Mouse (Mus musculus) testis, adult 2 months (tissue): ENCODE data around the gene Unc5cl. TPM values are rescaled to one million over a fixed set of nuclear protein-coding genes. Genes with fewer than 3 reads are reported as not detected.

Experiments used
- H3K27ac ChIP-seq: fragments of 200-500 bp; 2 replicates; pipeline ENCODE4 v1.5.1; 2012; ENCODE audit warnings: low read depth, low read length; ENCODE audit not compliant: control insufficient read depth, insufficient read depth
- H3K27me3 ChIP-seq: fragments of 200-500 bp; 2 replicates; pipeline ENCODE4 v1.6.1; 2012; ENCODE audit warnings: mild to moderate bottlenecking, low read length, moderate library complexity; ENCODE audit not compliant: control insufficient read depth, insufficient read depth
- H3K36me3 ChIP-seq: fragments of 200-500 bp; 2 replicates; pipeline ENCODE4 v1.6.1; 2012; ENCODE audit warnings: mild to moderate bottlenecking, low read length; ENCODE audit not compliant: control insufficient read depth, insufficient read depth
- H3K4me1 ChIP-seq: fragments of 200-500 bp; 2 replicates; pipeline ENCODE4 v1.6.1; 2012; ENCODE audit warnings: low read length; ENCODE audit not compliant: control insufficient read depth, insufficient read depth
- H3K4me3 ChIP-seq: fragments of 200-500 bp; 2 replicates; pipeline ENCODE4 v1.5.1; 2012; ENCODE audit warnings: low read depth, mild to moderate bottlenecking, low read length, moderate library complexity, mixed read lengths; ENCODE audit not compliant: control insufficient read depth
- CTCF ChIP-seq: fragments of 200-500 bp; IDR thresholded peaks from 2 replicates; pipeline ENCODE4 v1.5.1; 2012; ENCODE audit warnings: low read depth, mild to moderate bottlenecking, inconsistent platforms, low read length, moderate library complexity; ENCODE audit not compliant: control insufficient read depth, insufficient read depth, insufficient replicate concordance
- POLR2A ChIP-seq: fragments of 200-500 bp; IDR thresholded peaks from 2 replicates; pipeline ENCODE4 v1.6.1; 2012; ENCODE audit warnings: low read depth, mild to moderate bottlenecking, inconsistent platforms, low read length, moderate library complexity; ENCODE audit not compliant: control insufficient read depth
- polyA plus RNA-seq: library from polyadenylated mRNA; depleted of rRNA; stranded (reverse); fragments of >200 nt; gene quantifications from 2 replicates; pipeline ENCODE4 v1.2.3, GENCODE M21; 2012

The Unc5cl gene
- polyA plus RNA-seq, 1 experiment, result 0.73 TPM

DNA sequence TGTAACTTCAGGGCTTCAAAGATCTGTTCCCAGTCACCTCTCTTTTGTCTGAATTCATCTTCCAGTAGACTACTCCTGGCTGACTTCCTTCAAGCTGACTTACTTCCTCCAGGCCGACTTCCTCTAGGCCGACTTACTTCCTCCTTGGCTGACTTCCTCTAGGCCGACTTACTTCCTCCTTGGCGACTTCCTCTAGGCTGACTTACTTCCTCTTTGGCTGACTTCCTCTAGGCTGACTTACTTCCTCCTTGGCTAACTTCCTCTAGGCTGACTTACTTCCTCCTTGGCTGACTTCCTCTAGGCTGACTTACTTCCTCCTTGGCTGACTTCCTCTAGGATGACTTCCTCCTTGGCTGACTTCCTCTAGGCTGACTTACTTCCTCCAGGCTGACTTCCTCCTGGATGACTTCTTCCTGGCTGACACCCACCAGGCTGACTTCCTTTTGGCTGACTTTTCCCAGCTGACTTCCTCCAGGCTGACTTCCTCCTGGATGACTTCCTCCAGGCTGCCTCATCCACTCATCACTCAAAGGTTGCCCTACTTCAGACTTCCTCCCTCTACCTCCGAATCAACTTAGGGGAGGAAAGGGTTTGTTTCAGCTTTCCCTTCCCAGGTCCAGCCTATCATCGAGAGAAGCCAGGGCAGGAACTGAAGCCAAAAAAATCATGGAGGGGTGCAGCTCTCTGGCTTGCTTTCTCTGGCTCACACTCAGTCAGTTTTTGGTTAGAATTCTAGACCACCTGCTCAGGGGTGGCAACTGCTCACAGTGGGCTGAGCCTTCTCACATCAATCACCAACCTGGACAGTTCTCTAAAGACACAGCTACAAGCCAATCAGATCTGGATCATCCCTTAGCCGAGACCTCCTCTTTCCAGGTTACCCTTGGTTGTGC, 103.4 kb downstream of the Unc5cl start:
- H3K36me3 ChIP-seq, result no peaks in the 10 kb centered on the region
- peak overlapping the region; percentile 25; the same call in 1 of the 2 replicates for H3K4me3 ChIP-seq
- TF ChIP-seq CTCF (no peak), POLR2A (no peak)
- H3K27ac ChIP-seq, result no peak overlapping the region
- no peaks in the 10 kb centered on the region for H3K27me3 ChIP-seq
- H3K4me1 ChIP-seq, result peaks cover 3% of the 10 kb centered on the region; the same call in 1 of the 2 replicates

DNA sequence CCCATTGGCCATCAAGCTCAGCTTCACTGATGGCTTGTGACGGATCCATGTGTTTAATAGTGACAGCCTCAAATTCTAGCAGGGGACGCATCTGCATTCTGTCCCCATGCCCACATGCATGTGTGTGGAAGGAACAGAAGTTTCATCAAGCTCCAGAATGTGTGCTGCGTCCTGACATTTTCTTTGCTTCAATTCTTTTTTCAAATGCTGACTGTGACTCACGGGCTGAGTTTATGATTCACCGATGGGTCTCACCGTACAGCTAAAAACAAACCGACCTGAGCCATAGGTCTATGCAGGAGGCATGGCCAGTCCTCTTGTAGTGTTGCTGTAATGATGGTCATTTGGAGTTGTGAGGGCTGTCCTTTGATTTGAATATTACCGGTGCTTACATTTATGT, 110.2 kb downstream of the Unc5cl start:
- H3K27ac ChIP-seq, result no peak overlapping the region
- TF ChIP-seq CTCF, result no peak
- no peak for TF ChIP-seq POLR2A
- no peaks in the 10 kb centered on the region for H3K27me3 ChIP-seq
- H3K36me3 ChIP-seq, result no peaks in the 10 kb centered on the region
- H3K4me1 ChIP-seq, result no peaks in the 10 kb centered on the region
- no peak overlapping the region for H3K4me3 ChIP-seq

DNA sequence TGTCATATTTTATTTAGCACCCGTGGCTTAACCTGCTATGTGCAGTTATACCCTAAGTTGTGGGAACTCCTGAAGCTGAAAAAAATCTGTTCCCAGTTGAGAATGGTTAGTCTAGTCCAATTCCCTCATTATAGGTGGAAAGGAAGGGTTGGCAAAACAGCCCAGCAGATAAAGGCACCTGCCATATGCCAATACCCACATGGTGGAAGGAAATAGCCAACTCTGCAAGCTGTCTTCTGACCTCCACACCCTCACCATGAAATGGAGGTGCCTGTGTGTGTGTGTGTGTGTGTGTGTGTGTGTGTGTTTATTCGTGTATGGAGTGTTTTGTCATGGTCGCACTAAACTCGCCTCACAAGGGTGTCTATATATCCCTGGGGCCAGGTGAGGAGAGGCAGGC, 115.0 kb downstream of the Unc5cl start:
- H3K4me3 ChIP-seq, result no peak overlapping the region
- TF ChIP-seq CTCF (no peak), POLR2A (no peak)
- no peaks in the 10 kb centered on the region for H3K4me1 ChIP-seq
- H3K27me3 ChIP-seq, result no peaks in the 10 kb centered on the region
- H3K27ac ChIP-seq, result no peak overlapping the region
- no peaks in the 10 kb centered on the region for H3K36me3 ChIP-seq

DNA sequence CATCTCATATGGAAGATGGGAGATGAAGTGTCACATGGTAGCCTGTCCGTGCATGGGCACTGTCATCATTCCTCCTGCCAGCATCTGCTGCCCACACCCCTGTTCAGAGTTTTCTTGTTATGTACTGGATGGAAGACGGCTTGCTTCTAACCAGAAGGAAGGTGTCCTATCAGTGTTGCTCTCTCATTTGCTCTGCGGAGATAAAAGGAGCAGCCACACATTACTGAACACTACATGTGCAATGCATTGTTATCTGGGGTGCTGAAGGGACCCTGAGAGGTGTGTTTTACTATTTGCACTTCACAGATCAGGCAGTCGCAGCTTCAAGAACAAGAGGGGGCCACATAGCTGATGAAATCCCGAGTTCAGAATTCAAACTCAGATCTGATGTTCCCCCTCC, 126.5 kb downstream of the Unc5cl start:
- Histone ChIP-seq H3K4me1 (no peaks in the 10 kb centered on the region; the same call in 1 of the 2 replicates), H3K27me3 (no peaks in the 10 kb centered on the region), H3K27ac (no peak overlapping the region), H3K36me3 (no peaks in the 10 kb centered on the region), H3K4me3 (no peak overlapping the region)
- no peak for TF ChIP-seq CTCF
- TF ChIP-seq POLR2A, result no peak

DNA sequence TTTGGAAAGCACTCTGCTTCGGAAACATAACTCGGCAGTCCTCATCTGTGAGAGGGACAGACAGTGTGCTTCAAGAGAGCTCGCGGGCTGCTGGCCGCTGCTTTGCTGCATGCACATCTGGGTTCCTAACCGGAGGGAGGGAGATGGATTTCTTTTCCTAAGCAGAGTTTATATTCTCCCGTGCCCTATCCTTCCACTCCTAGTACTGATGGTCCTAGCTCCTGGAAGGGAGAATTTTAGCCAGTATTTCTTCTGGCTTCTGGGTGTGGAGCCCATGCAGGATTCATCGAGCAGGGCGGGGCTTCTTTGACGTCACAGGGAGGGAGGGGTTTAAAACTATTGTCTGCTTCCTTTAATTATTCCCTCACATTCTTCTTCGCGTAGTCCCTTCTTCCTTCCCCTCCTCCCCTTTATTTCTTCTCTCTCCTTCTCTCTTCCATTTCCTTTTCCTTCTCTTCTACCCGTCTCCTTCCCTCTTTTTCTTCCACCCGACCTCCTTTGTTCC, 127.8 kb downstream of the Unc5cl start:
- H3K4me3 ChIP-seq, result no peak overlapping the region
- no peaks in the 10 kb centered on the region for H3K36me3 ChIP-seq
- H3K4me1 ChIP-seq, result no peaks in the 10 kb centered on the region; the same call in 1 of the 2 replicates
- H3K27ac ChIP-seq, result no peak overlapping the region
- H3K27me3 ChIP-seq, result no peaks in the 10 kb centered on the region
- TF ChIP-seq POLR2A (no peak), CTCF (no peak)

DNA sequence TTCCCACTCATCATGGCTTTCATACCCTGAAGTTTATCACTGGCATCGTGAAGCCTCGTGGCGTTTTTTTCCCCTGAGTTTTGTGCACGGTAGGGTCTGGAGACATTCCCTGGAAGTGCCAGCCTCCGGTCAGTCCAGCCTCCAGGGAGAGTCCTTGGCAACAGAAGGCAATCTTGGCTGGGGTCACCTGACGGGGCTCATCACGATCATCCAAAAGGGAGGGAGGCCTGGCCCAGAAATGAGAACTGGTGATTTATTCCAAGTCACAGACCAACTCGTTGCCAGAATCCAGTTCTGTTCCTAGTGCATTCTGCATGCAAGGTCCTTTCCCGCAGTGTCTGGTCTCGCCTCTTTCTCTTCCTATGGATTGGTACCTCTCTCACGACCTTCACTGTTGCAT, 128.7 kb downstream of the Unc5cl start:
- Histone ChIP-seq H3K27me3 (no peaks in the 10 kb centered on the region), H3K27ac (no peak overlapping the region), H3K36me3 (no peaks in the 10 kb centered on the region), H3K4me1 (no peaks in the 10 kb centered on the region; the same call in 1 of the 2 replicates), H3K4me3 (no peak overlapping the region)
- no peak for TF ChIP-seq CTCF
- no peak for TF ChIP-seq POLR2A

DNA sequence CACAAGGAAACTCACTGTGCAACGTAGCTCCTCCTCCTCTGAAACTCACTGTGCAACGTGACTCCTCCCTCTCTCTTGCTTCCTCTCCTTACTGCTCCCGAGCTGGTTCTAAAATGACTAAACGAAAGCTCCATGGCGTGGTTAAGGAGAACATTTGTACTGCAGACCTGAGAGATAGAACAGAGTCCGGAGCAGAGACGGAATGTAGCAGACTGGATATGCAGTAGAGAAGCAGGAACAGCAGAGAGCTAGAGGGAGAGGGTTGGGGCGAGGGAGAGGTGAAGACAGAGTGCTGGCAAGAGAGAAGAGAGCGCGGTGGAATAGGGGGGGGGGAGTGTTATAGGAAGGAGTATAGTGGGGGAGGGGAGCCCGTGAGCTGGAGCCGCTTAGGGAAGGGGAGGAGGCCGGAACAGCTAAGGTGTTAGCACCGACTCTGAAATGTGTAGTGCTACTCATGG, 131.2 kb downstream of the Unc5cl start:
- no peaks in the 10 kb centered on the region; the same call in 1 of the 2 replicates for H3K4me1 ChIP-seq
- H3K36me3 ChIP-seq, result no peaks in the 10 kb centered on the region
- TF ChIP-seq POLR2A, result no peak
- TF ChIP-seq CTCF, result no peak
- no peaks in the 10 kb centered on the region for H3K27me3 ChIP-seq
- no peak overlapping the region for H3K4me3 ChIP-seq
- H3K27ac ChIP-seq, result no peak overlapping the region
